Mouse (Mus musculus) spleen, adult 2 months (tissue): ENCODE data around the gene Phf5a.

Source experiments
- CTCF ChIP-seq: fragments of 200-500 bp; IDR thresholded peaks from 2 replicates; pipeline ENCODE4 v1.5.1; 2011; ENCODE audit warnings: mild to moderate bottlenecking, inconsistent platforms; ENCODE audit not compliant: insufficient read depth, insufficient read length, insufficient replicate concordance; ENCODE audit errors: extremely low read depth
- POLR2A ChIP-seq: fragments of 200-500 bp; IDR thresholded peaks from 2 replicates; pipeline ENCODE4 v1.6.1; 2011; ENCODE audit warnings: low read depth, low read length, inconsistent platforms

DNA sequence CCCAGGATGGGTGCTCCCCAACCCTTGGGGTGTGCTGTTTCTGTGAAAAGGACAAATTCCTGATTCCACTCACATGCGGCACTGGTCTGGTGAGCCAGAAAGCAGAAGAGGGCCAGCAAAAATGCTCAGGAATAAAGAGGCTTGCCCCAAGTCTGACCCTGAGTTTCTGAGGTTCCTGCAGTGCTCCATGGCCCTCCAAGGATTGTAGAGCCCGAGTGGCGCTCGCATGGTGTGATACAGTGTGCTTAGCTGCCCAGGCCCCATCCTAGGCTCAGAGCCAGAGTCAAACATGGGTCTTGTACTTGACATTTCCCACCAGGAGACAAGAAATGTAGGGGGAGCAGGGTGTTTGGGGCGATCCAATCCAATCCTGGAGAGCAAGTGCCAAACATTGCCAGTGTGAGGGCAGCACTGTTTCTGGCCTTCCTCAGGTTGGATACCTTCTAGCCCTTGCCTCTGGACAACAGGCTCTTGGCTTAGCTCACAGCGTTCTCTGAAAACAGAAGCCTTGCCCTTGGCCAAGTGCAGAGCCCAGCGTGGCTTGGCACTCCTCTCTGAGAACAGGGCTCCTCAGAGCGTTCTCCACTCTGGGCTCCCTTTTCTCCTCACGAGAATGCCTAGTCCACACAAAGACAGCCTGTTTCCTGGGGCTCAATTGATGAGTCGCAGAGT lies 49.0 kb upstream of the Phf5a start:
- TF ChIP-seq POLR2A (no peak), CTCF (no peak)
